Mouse (Mus musculus): Measurements from ENCODE around the gene Raver2.
"Not testable (repeated sequence)": the region's sequence is repeated elsewhere in the genome, so short reads cannot be mapped to it uniquely, and the experiment has no call there.

Gene Raver2

GRCm38 (mm10) chr4:101068786-101069153, at the start of gene Raver2:
Gene Raver2, plus strand, starts transcription at chr4:101068983.
- DNase-seq (ENCODE audit: low read depth, low spot score): peak; percentile 65

DNA sequence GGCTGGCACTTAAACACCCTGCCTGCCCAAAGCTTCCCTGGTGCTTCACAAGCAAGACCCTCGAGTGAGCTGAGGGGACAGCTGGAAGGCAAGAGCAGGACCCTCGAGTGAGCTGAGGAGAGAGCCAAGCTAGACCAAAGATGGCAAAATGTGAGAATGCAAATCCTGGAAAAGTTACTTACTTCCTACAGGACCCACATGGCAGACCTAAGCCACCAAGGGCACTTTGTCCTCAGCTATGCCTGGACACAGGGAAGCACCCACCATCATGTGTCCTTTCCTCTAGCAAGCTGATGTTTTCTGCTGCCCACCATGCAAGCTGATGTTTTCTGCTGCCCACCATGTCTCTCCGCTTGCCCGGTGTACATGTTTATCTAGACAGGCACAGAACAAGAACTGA, 48.2 kb upstream of the Raver2 start, which contains the start of gene Gm10577:
Gene Gm10577 (minus strand): TSS at position 101 of the 400 bp plus-strand sequence.
- DNase-seq (ENCODE audit: low read depth, low spot score): no peak

DNA sequence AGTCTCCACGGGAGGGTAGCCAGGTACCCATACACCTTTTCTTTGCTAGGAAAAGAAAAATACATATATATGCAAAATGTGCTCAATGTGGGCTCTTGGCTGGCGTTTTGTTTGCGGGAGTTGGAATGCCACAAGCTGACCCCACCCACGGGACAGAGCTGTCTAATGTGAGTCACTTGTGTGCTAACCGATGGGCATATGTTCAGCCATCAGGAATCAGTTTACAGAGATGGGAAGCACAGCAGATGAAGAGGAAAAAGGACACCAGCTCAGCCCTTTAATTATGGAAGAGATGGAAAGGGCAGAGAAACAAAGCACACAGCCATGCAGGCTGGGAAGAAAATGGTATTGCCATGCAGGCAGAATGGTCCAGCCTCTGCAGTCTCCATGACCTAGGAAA, 42.2 kb upstream of the Raver2 start:
- DNase-seq (ENCODE audit: low read depth, low spot score): no peak

DNA sequence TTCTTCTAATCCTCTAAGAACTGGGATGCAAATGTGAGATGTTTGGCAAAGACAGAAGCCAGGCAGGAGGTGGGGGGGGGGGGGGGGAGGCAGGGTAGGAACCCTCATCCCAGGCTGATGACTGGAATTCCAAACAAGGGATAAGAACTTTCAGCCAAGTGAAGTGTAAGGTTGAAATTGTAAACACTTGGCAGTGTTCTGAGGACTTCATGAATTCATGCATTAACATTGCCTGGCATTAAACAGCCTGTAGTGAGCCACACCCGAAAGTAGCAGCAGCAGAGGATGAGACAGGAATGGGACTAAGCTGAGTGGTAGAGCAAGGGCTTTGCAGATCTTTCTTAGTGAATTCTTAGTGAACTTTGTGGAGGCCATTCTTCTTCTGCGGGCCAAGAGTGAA, 41.8 kb upstream of the Raver2 start:
- DNase-seq (ENCODE audit: low read depth, low spot score): no peak

GRCm38 (mm10) chr4:101027852-101028411, 40.9 kb upstream of the Raver2 start:
- DNase-seq (ENCODE audit: low read depth, low spot score): no peak

DNA sequence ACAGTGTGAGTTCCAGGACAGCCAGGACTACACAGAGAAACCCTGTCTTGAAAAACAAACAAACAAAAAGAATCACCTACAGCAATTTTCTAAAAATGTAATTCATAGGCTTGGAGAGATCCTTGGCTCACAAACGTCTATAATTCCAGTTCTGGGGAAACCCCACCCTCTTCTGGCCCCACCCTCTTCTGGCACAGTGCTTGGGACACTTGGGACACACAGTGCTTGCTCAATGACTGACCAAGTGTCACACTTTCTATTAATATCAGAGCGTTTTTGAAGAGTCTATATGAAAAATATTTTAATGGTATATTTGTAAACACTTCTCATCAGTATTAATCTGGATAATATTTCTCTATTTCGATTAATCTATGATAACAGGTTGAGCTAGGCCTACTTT, 35.7 kb upstream of the Raver2 start:
- no peak for DNase-seq (ENCODE audit: low read depth, low spot score)

DNA sequence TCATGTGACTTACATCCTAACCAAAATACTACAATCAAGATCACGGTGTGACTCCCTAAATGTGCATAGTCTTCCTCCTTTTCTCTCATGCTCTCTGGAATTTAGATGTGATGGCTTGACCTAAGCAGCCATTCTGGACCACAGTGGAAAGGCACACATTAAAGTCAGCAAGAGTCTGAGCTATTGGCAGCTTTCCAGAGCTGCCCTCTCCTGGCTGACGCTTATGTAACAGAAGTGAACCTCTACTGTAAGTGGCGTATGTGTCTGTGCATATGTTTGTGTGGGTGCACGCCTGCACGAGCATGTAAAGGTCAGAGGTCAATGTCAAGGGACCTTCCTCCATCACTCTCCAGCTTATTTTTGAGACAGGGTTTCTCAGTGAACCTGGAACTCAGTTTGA, 33.7 kb upstream of the Raver2 start:
- DNase-seq (ENCODE audit: low read depth, low spot score): no peak

DNA sequence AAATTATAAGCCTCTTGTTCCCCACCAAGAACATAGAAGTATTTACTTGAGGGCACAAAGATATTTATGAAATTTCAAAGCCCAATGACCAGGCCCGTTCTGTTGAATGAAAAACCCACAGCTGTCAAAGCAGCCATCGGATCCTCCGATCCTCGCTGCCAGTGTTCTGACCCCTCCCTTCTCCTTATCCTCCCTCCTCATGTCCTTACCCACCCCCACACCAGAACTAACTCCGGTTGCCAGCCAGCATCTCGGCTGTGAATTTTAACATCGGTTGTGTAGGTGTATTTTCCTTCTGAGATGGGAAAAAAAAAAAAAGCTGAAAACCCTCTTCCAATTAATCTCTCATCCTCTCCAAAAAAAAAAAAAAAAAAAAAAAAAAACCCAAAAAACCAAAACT, 31.6 kb upstream of the Raver2 start:
- no peak for DNase-seq (ENCODE audit: low read depth, low spot score)

GRCm38 (mm10) chr4:101043691-101044090, 25.1 kb upstream of the Raver2 start:
- DNase-seq (ENCODE audit: low read depth, low spot score): no peak

- no peak for DNase-seq (ENCODE audit: low read depth, low spot score)
Observed at GRCm38 (mm10) chr4:101044149-101044548, 24.6 kb upstream of the Raver2 start.

DNA sequence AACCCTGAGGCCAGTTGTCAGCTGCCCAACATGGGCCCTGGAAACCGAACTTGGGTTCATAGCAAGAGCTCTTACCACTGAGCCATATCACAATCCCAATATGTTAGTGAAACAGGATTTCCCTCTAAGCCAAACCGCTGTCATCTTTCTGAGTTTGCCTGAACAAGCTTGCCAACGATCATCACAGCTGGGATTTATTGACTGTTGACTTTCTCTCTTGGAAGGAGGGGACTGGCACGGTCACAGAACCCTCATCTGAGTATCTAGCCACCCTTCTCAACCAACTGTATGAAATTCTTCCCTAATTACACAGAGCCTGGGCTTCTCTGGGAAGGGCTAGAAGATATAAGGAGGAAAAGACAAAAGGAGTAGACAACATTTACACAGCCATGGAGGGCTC, 22.2 kb upstream of the Raver2 start:
- no peak for DNase-seq (ENCODE audit: low read depth, low spot score)

GRCm38 (mm10) chr4:101062146-101062545, 6.6 kb upstream of the Raver2 start:
- no peak for DNase-seq (ENCODE audit: low read depth, low spot score)

DNA sequence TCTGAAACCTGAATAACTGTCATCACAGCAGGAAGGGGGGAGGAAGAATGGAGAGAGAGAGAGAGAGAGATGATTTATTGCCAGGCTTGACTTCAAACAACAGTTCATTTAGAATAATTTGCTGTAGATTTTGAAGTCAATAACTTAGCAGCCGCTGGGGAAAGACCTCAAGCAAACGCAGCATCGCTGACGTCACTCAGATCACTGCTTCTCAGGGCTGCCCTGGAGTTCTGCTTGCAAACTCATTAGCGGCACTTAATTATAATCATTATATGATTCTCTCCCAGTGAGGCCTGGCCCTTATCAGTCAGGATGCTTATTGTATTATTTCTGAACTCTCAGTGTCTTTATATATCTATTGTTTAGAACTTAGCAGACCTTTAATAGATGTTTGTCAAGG, 2.4 kb upstream of the Raver2 start:
- no peak for DNase-seq (ENCODE audit: low read depth, low spot score)

GRCm38 (mm10) chr4:101069154-101069971, 580 bp downstream of the Raver2 start:
- peak; percentile 14 for DNase-seq (ENCODE audit: low read depth, low spot score)

DNA sequence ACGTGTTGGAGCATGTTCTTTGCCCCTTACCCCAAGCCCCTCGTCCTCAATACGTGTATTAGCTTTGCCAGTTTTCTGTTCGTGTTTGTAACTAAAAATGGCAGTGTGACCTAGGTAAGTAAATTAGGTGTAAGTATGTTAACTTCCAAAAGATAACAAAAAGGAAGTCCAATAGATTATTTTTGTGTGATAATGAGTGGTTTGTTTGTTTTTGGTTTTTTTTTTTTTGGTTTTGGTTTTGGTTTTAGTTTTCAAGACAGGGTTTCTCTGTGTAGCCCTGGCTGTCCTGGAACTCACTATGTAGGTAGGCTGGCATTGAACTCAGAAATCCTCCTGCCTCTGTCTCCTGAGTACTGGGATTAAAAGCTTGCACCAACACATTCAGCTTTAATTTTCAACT, 2.8 kb downstream of the Raver2 start:
- no peak for DNase-seq (ENCODE audit: low read depth, low spot score)

DNA sequence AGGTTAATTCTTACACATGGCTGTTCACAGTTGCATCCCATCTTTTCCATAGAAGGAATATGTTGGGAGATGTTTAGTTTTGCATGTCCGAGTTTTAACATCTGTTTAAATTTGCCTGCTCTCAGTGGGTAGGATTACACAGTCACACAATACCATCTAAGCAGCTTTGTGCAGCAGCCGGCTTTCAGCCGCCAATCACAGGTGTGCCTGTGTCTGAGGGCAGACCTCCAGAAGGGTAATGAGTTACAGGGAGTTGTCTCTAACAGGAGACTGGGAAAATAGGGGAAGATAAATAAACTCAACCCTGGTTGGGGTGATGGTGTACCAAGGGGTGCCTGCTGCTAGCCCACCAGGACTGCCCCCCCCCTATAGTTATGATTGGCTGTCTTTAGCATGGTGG, 7.6 kb downstream of the Raver2 start:
- no peak for DNase-seq (ENCODE audit: low read depth, low spot score)

DNA sequence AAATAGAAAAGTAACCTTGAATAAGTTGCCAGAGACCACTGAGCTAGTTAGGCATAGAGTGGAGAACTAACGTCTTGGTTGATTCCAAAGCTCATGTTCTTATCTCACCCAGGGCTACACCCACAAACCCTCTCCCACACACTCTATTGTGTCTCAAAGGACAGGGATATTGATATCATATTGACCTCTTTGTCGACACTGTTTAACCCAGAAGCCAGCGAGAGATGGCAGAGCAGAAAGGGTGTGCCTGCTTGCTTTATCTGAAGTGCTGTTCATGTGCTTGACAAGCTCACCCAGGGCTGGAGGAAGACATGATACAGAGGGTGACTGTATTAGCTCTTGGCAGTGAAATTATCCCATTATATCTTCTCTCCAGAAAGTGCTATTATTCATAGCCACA, 11.2 kb downstream of the Raver2 start:
- DNase-seq (ENCODE audit: low read depth, low spot score): no peak

DNA sequence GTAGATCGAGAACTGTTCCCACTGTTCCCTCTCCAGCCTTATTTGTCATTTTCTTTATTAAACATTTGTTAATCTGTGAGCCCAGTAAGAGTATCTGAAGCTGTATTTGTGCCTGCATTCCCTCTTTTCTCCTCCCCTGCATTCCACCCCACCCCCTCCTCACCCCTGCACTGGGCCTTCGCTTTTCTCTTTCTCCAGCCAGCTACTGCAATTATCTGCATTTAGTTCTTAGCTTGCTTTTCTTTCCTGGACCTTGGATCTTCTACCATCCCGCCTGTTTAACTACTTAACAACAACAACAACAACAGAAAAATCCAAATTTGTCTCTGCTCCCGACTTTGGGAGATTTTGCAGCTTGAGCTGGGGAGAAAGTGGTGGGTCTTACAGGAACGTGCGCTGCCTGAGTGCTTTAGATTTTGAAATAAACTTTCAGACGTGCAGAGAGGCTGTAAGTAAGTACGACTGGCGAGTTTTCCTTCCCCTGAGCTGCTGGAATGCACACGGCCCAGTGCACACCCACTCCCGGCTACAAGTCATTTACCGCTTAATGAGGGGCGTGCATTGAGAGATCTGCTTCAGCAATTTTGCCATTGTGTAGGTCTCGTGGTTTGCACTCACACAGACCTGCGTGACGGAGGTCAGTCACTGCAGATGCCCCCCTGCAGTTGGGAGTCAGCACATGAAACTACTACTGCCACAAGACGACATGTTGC, 13.5 kb downstream of the Raver2 start:
- DNase-seq (ENCODE audit: low read depth, low spot score): no peak

DNA sequence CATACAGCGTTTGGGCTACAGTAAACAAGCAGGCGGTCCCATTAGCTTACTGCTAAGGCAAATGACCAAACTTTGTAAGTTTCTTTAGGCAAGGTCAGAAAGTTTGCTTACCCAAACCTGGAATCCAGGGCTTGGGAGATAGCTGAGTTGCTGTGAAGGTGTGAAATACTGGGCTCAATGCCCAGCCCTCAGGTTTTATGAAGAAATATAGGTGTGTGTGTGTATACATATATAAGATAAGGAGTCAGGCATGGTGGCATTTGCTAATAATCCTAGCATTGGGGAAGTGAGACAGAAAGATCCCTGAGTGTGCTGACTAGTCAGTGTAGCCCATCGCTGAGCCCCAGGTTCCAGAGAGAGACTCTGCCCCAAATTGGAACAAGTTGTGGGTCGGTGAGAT, 16.1 kb downstream of the Raver2 start:
- DNase-seq (ENCODE audit: low read depth, low spot score): no peak

- DNase-seq (ENCODE audit: low read depth, low spot score): no peak
Observed at GRCm38 (mm10) chr4:101086040-101086439, 17.3 kb downstream of the Raver2 start.

- no peak for DNase-seq (ENCODE audit: low read depth, low spot score)
Observed at GRCm38 (mm10) chr4:101087721-101088120, 18.9 kb downstream of the Raver2 start.

GRCm38 (mm10) chr4:101090630-101091029, 21.8 kb downstream of the Raver2 start:
- not testable (repeated sequence) for DNase-seq (ENCODE audit: low read depth, low spot score)

GRCm38 (mm10) chr4:101093292-101093691, 24.5 kb downstream of the Raver2 start:
- no peak for DNase-seq (ENCODE audit: low read depth, low spot score)
